Mouse (Mus musculus) CH12.LX (cell line): ENCODE data around the gene Traf2. TPM values are rescaled to one million over a fixed set of nuclear protein-coding genes. Genes with fewer than 3 reads are reported as not detected.
A peak's percentile ranks its signal among the peaks of the same experiment; 100 is the strongest.

Experiments
- DNase-seq: peaks from one replicate; pipeline ENCODE4 v3.0.0-alpha.2; 2013; ENCODE audit errors: extremely low read depth
- H3K27ac ChIP-seq: 2 replicates; pipeline ENCODE4 v1.5.1; 2012; ENCODE audit warnings: low read depth, mild to moderate bottlenecking, control low read depth, moderate library complexity; ENCODE audit not compliant: insufficient read depth
- H3K27me3 ChIP-seq: replicated peaks from 2 replicates; pipeline ENCODE3; 2012; ENCODE audit warnings: inconsistent platforms
- H3K36me3 ChIP-seq, 2 experiments: replicated peaks in 1 of 2; 2 replicates each; pipeline versions ENCODE3 to v1.6.1; 2012; ENCODE audit warnings: inconsistent platforms in 1 of 2, low read length in 1 of 2, mild to moderate bottlenecking in 1 of 2, mixed read lengths in 1 of 2, moderate library complexity in 1 of 2; ENCODE audit not compliant: control insufficient read depth in 1 of 2, insufficient read depth in 1 of 2
- H3K4me1 ChIP-seq, 2 experiments: 2 replicates each; pipeline ENCODE4 v1.6.1; 2012; ENCODE audit warnings: inconsistent platforms in 1 of 2, moderate library complexity in 1 of 2; ENCODE audit not compliant: insufficient read depth in 2 of 2, control insufficient read depth in 1 of 2
- H3K4me2 ChIP-seq: 2 replicates; pipeline ENCODE4 v1.6.1; 2012; ENCODE audit warnings: low read depth, mild to moderate bottlenecking, control low read depth; ENCODE audit not compliant: poor library complexity, insufficient read depth, severe bottlenecking
- H3K4me3 ChIP-seq, 3 experiments: fragments of 150-350 bp in 1 of 3; sonication (generic) in 1 of 3; replicated peaks in 1 of 3; 2 replicates each; pipeline versions ENCODE3 to v1.5.1; 2011 to 2012; ENCODE audit warnings: low read depth in 2 of 3, low read length in 2 of 3, mild to moderate bottlenecking in 2 of 3, moderate library complexity in 2 of 3, control low read depth in 1 of 3, improper control_type of control experiment in 1 of 3, inconsistent platforms in 1 of 3, mixed read lengths in 1 of 3; ENCODE audit not compliant: poor library complexity in 1 of 3
- H3K79me2 ChIP-seq: replicated peaks from 2 replicates; pipeline ENCODE4 v1.6.1; 2012; ENCODE audit warnings: mild to moderate bottlenecking, moderate library complexity; ENCODE audit not compliant: control insufficient read depth, poor library complexity, insufficient read depth, severe bottlenecking; ENCODE audit errors: extremely low read depth
- H3K9ac ChIP-seq: 2 replicates; pipeline ENCODE4 v1.6.1; 2012; ENCODE audit warnings: low read depth, mild to moderate bottlenecking, control low read depth, moderate library complexity; ENCODE audit not compliant: insufficient read depth
- H3K9me3 ChIP-seq: replicated peaks from 2 replicates; pipeline ENCODE3; 2012; ENCODE audit warnings: low read length, inconsistent platforms, mixed read lengths
- CHD1 ChIP-seq: IDR thresholded peaks from 2 replicates; pipeline ENCODE4 v1.6.1; 2012; ENCODE audit warnings: low read depth, low read length, improper control_type of control experiment, inconsistent platforms
- CHD2 ChIP-seq: IDR thresholded peaks from 2 replicates; pipeline ENCODE4 v1.6.1; 2011; ENCODE audit warnings: low read length, improper control_type of control experiment
- CTCF ChIP-seq, 2 experiments: IDR thresholded peaks in 1 of 2; conservative IDR thresholded peaks in 1 of 2; 2 replicates each; pipeline ENCODE4 v1.5.1; 2011 to 2012; ENCODE audit warnings: low read depth in 2 of 2, low read length in 2 of 2, improper control_type of control experiment in 1 of 2, inconsistent platforms in 1 of 2, mild to moderate bottlenecking in 1 of 2, moderate library complexity in 1 of 2
- E2F4 ChIP-seq: IDR thresholded peaks from 2 replicates; pipeline ENCODE4 v1.6.1; 2011; ENCODE audit warnings: low read depth, low read length, improper control_type of control experiment; ENCODE audit not compliant: insufficient replicate concordance
- ELF1 ChIP-seq: IDR thresholded peaks from 2 replicates; pipeline ENCODE4 v1.6.1; 2014; ENCODE audit warnings: low read depth, mild to moderate bottlenecking, inconsistent platforms, low read length, improper control_type of control experiment
- EP300 ChIP-seq: IDR thresholded peaks from 2 replicates; pipeline ENCODE4 v1.6.1; 2011; ENCODE audit warnings: low read length, improper control_type of control experiment
- ETS1 ChIP-seq: conservative IDR thresholded peaks from 2 replicates; pipeline ENCODE4 v1.6.1; 2012; ENCODE audit warnings: low read depth, mild to moderate bottlenecking, inconsistent platforms, low read length, improper control_type of control experiment, moderate library complexity
- GABPA ChIP-seq: IDR thresholded peaks from 2 replicates; pipeline ENCODE4 v1.6.1; 2012; ENCODE audit warnings: low read depth, low read length, improper control_type of control experiment, inconsistent platforms; ENCODE audit not compliant: insufficient replicate concordance
- HCFC1 ChIP-seq: IDR thresholded peaks from 2 replicates; pipeline ENCODE4 v1.6.1; 2012; ENCODE audit warnings: low read depth, mild to moderate bottlenecking, inconsistent platforms, low read length, improper control_type of control experiment
- IRF4 ChIP-seq: IDR thresholded peaks from 2 replicates; pipeline ENCODE4 v1.6.1; 2014; ENCODE audit warnings: low read depth, mild to moderate bottlenecking, inconsistent platforms, low read length, improper control_type of control experiment
- JUN ChIP-seq: IDR thresholded peaks from 2 replicates; pipeline ENCODE4 v1.6.1; 2011; ENCODE audit warnings: low read depth, mild to moderate bottlenecking, low read length, improper control_type of control experiment, moderate library complexity; ENCODE audit not compliant: insufficient read depth
- JUND ChIP-seq: conservative IDR thresholded peaks from 2 replicates; pipeline ENCODE4 v1.6.1; 2011; ENCODE audit warnings: low read depth, low read length, improper control_type of control experiment
- KAT2A ChIP-seq: IDR thresholded peaks from 2 replicates; pipeline ENCODE4 v1.6.1; 2012; ENCODE audit warnings: low read length, improper control_type of control experiment, inconsistent platforms; ENCODE audit not compliant: insufficient replicate concordance
- MAX ChIP-seq: IDR thresholded peaks from 2 replicates; pipeline ENCODE4 v1.6.1; 2011; ENCODE audit warnings: low read length, improper control_type of control experiment
- MAZ ChIP-seq: IDR thresholded peaks from 2 replicates; pipeline ENCODE4 v1.6.1; 2012; ENCODE audit warnings: low read depth, mild to moderate bottlenecking, inconsistent platforms, low read length, improper control_type of control experiment, moderate library complexity
- MEF2A ChIP-seq: IDR thresholded peaks from 2 replicates; pipeline ENCODE4 v1.6.1; 2014; ENCODE audit warnings: low read depth, mild to moderate bottlenecking, inconsistent platforms, low read length, improper control_type of control experiment, borderline replicate concordance
- MYC ChIP-seq: IDR thresholded peaks from 2 replicates; pipeline ENCODE4 v1.6.1; 2011; ENCODE audit warnings: low read depth, mild to moderate bottlenecking, improper control_type of control experiment, low read length
- NELFE ChIP-seq: IDR thresholded peaks from 2 replicates; pipeline ENCODE4 v1.6.1; 2011; ENCODE audit warnings: low read depth, low read length, improper control_type of control experiment
- NRF1 ChIP-seq: IDR thresholded peaks from 2 replicates; pipeline ENCODE4 v1.6.1; 2014; ENCODE audit warnings: low read depth, mild to moderate bottlenecking, inconsistent platforms, low read length, improper control_type of control experiment, moderate library complexity
- PAX5 ChIP-seq: IDR thresholded peaks from 2 replicates; pipeline ENCODE4 v1.6.1; 2012; ENCODE audit warnings: low read length, inconsistent platforms, mixed read lengths
- POLR2A ChIP-seq: IDR thresholded peaks from 2 replicates; pipeline ENCODE4 v1.6.1; 2011; ENCODE audit warnings: low read depth, mild to moderate bottlenecking, improper control_type of control experiment, low read length
- RAD21 ChIP-seq: IDR thresholded peaks from 2 replicates; pipeline ENCODE4 v1.6.1; 2011; ENCODE audit warnings: low read depth, mild to moderate bottlenecking, low read length, improper control_type of control experiment, moderate library complexity
- RCOR1 ChIP-seq: conservative IDR thresholded peaks from 2 replicates; pipeline ENCODE4 v1.6.1; 2012; ENCODE audit warnings: low read depth, mild to moderate bottlenecking, inconsistent platforms, low read length, improper control_type of control experiment
- SIN3A ChIP-seq: IDR thresholded peaks from 2 replicates; pipeline ENCODE4 v1.6.1; 2012; ENCODE audit warnings: low read length, improper control_type of control experiment, inconsistent platforms
- TBP ChIP-seq: conservative IDR thresholded peaks from 2 replicates; pipeline ENCODE4 v1.6.1; 2011; ENCODE audit warnings: low read depth, low read length, improper control_type of control experiment
- TCF12 ChIP-seq: IDR thresholded peaks from 2 replicates; pipeline ENCODE4 v1.6.1; 2014; ENCODE audit warnings: low read depth, mild to moderate bottlenecking, inconsistent platforms, low read length, improper control_type of control experiment
- UBTF ChIP-seq: IDR thresholded peaks from 2 replicates; pipeline ENCODE4 v1.6.1; 2012; ENCODE audit warnings: low read depth, mild to moderate bottlenecking, inconsistent platforms, low read length, improper control_type of control experiment, moderate library complexity
- USF1 ChIP-seq: IDR thresholded peaks from 2 replicates; pipeline ENCODE4 v1.6.1; 2014; ENCODE audit warnings: low read depth, mild to moderate bottlenecking, inconsistent platforms, low read length, improper control_type of control experiment
- USF2 ChIP-seq: conservative IDR thresholded peaks from 2 replicates; pipeline ENCODE4 v1.6.1; 2011; ENCODE audit warnings: low read depth, low read length, improper control_type of control experiment
- ZC3H11A ChIP-seq: IDR thresholded peaks from 2 replicates; pipeline ENCODE4 v1.6.1; 2012; ENCODE audit warnings: low read depth, mild to moderate bottlenecking, inconsistent platforms, low read length, improper control_type of control experiment
- ZKSCAN1 ChIP-seq: IDR thresholded peaks from 2 replicates; pipeline ENCODE4 v1.6.1; 2012; ENCODE audit warnings: low read depth, inconsistent platforms, low read length, improper control_type of control experiment, borderline replicate concordance
- ZMIZ1 ChIP-seq: IDR thresholded peaks from 2 replicates; pipeline ENCODE4 v1.6.1; 2012; ENCODE audit warnings: low read depth, mild to moderate bottlenecking, inconsistent platforms, low read length, improper control_type of control experiment
- dilution Hi-C: fragments of 300-500 bp; cut with MboI; formaldehyde crosslinking; loops from 2 replicates; pipeline ENCODE4 v1.14.3; 2020; ENCODE audit warnings: low sequenced_read_pairs; ENCODE audit not compliant: extremely low pct_unique_long_range_greater_than_20kb, extremely low pct_ligation_motif_present
- in situ Hi-C: fragments of 300-500 bp; cut with MboI; formaldehyde crosslinking; loops from 3 replicates; pipeline ENCODE4 v1.14.3; 2019; ENCODE audit warnings: low sequenced_read_pairs, low pct_ligation_motif_present, low pct_unique_long_range_greater_than_20kb, mixed read lengths
- polyA plus RNA-seq: library from polyadenylated mRNA; unstranded; fragments of >175 nt; gene quantifications from 2 replicates; pipeline ENCODE4 v1.2.1, GENCODE M21; 2012; ENCODE audit warnings: low read depth; ENCODE audit not compliant: insufficient read length
- total RNA-seq, 2 experiments: library from RNA; depleted of rRNA; stranded (reverse); fragments of 300-350 nt in 1 of 2; fragments of >200 nt in 1 of 2; gene quantifications; 2 replicates each; pipeline ENCODE4 v1.2.3; 2012 to 2014

Gene Traf2
- total and polyA plus RNA-seq, 3 experiments: 17.9 to 26.4 (median 25.1) TPM

GRCm38 (mm10) chr2:25551186-25551585 lies 4.4 kb upstream of the Traf2 start (continued):
- TF ChIP-seq USF1 (peak; percentile 42), MAX (peak; percentile 36; the same call in 1 of the 2 replicates), SIN3A (0 out of 2 replicates have a peak, but pooled peaks have one; percentile 39), MYC (no peak; the same call in none of the 2 replicates), CHD2 (no peak), CTCF (conservative IDR thresholded peaks at IDR 0.05 in 1 of 2, IDR thresholded peaks at IDR 0.05 in 1 of 2; ENCODE audit: low read depth in 2 of 2, low read length in 2 of 2) (peak; percentile 57 to 89; a peak in 3 of 4 replicates), NELFE (0 out of 2 replicates have a peak, but pooled peaks have one; percentile 38), IRF4 (peak; percentile 31; the same call in 1 of the 2 replicates)
- TF ChIP-seq, all 38 proteins: peak for 16

GRCm38 (mm10) chr2:25549021-25549991 lies 2.6 kb upstream of the Traf2 start:
- Histone ChIP-seq H3K27ac (peak overlapping the region; percentile 85), H3K36me3 (peaks cover 8 to 11% of the 10 kb centered on the region in 2 experiments), H3K4me1 (peaks cover 38 to 67% of the 10 kb centered on the region in 2 experiments), H3K4me3 (peak overlapping the region; percentile 14 to 33 (median 24)), H3K9ac (no peak overlapping the region), H3K79me2 (peaks cover 21% of the 10 kb centered on the region), H3K27me3 (no peaks in the 10 kb centered on the region), H3K9me3 (no peaks in the 10 kb centered on the region), H3K4me2 (peak overlapping the region; percentile 48)
- dilution Hi-C loops (no loop called here), in situ Hi-C loops (no loop called here)
- DNase-seq: peak; percentile 93
- TF ChIP-seq KAT2A (0 out of 2 replicates have a peak, but pooled peaks have one; percentile 52), ZKSCAN1 (no peak), E2F4 (no peak), PAX5 (no peak), CTCF (conservative IDR thresholded peaks at IDR 0.05 in 1 of 2, IDR thresholded peaks at IDR 0.05 in 1 of 2; ENCODE audit: low read depth in 2 of 2, low read length in 2 of 2) (no peak), TCF12 (peak; percentile 77), RCOR1 (peak; percentile 62; the same call in 1 of the 2 replicates), EP300 (peak; percentile 81), MEF2A (peak; percentile 89), POLR2A (peak; percentile 41), USF1 (peak; percentile 42), NRF1 (peak; percentile 62), GABPA (no peak), MAZ (peak; percentile 82; the same call in 1 of the 2 replicates), HCFC1 (peak; percentile 47), UBTF (0 out of 2 replicates have a peak, but pooled peaks have one; percentile 63), MYC (peak; percentile 36; the same call in 1 of the 2 replicates), ZC3H11A (no peak), ZMIZ1 (no peak), USF2 (no peak; the same call in 1 of the 2 replicates), JUND (peak; percentile 73), SIN3A (peak; percentile 92), ETS1 (peak; percentile 99), ELF1 (peak; percentile 63), CHD2 (peak; percentile 73), JUN (peak; percentile 68), MAX (peak; percentile 65), CHD1 (no peak), RAD21 (no peak), IRF4 (peak; percentile 92), TBP (0 out of 2 replicates have a peak, but pooled peaks have one; percentile 54)
